Mouse (Mus musculus) neural tube, embryonic 15.5 days (tissue): ENCODE results near the gene Gatad1. TPM values are rescaled to one million over a fixed set of nuclear protein-coding genes. Genes with fewer than 3 reads are reported as not detected.

Experiments used
- ATAC-seq: fragments of 200-750 bp; cut with Nextera tagmentation; 2 replicates; pipeline ENCODE4 v1.8.0; 2017; ENCODE audit warnings: mild to moderate bottlenecking, moderate TSS enrichment, moderate library complexity; ENCODE audit not compliant: low FRiP score
- H3K27ac ChIP-seq: fragments of 300-500 bp; sonication (generic); replicated peaks from 2 replicates; pipeline ENCODE4 v1.5.1; 2015; ENCODE audit warnings: mild to moderate bottlenecking, inconsistent platforms
- H3K27me3 ChIP-seq: fragments of 300-500 bp; sonication (generic); replicated peaks from 2 replicates; pipeline ENCODE4 v1.6.1; 2015; ENCODE audit warnings: inconsistent platforms
- H3K36me3 ChIP-seq: fragments of 300-500 bp; sonication (generic); 2 replicates; pipeline ENCODE4 v1.6.1; 2015; ENCODE audit warnings: inconsistent platforms
- H3K4me1 ChIP-seq: fragments of 300-500 bp; sonication (generic); 2 replicates; pipeline ENCODE4 v1.6.1; 2015; ENCODE audit warnings: inconsistent platforms
- H3K4me2 ChIP-seq: fragments of 300-500 bp; sonication (generic); 2 replicates; pipeline ENCODE4 v1.6.1; 2015; ENCODE audit warnings: inconsistent platforms, mild to moderate bottlenecking, moderate library complexity
- H3K4me3 ChIP-seq: fragments of 300-500 bp; sonication (generic); replicated peaks from 2 replicates; pipeline ENCODE4 v1.5.1; 2015; ENCODE audit warnings: mild to moderate bottlenecking, inconsistent platforms
- H3K9ac ChIP-seq: fragments of 300-500 bp; sonication (generic); replicated peaks from 2 replicates; pipeline ENCODE4 v1.6.1; 2015; ENCODE audit warnings: mild to moderate bottlenecking, inconsistent platforms
- H3K9me3 ChIP-seq: fragments of 300-500 bp; sonication (generic); replicated peaks from 2 replicates; pipeline ENCODE4 v1.6.1; 2016; ENCODE audit warnings: inconsistent platforms
- WGBS: fragments of 180-500 bp; shearing (Covaris S2); methylation state at CpG from one replicate; pipeline ENCODE4 v1.1.7; 2015; ENCODE audit warnings: mixed read lengths; 5-methylcytosine and 5-hydroxymethylcytosine counted together
- microRNA-seq: library from miRNA; unstranded; fragments of <30 nt; microRNA quantifications from one replicate; pipeline ENCODE4, GENCODE M21; 2017
- polyA plus RNA-seq: library from polyadenylated mRNA; unstranded; fragments of >200 nt; fragmentation: Nextera tagmentation; extraction: Ambion mirVana; gene quantifications from 2 replicates; pipeline ENCODE4 v1.2.1, GENCODE M21; 2015

Gene Gatad1
- polyA plus RNA-seq, 1 experiment from 2014 or later, result 61.3 TPM

- Histone ChIP-seq H3K4me1 (peaks cover 30% of the 10 kb centered on the region), H3K9me3 (no peaks in the 10 kb centered on the region), H3K4me3 (peak overlapping the region; percentile 93), H3K9ac (no peak overlapping the region), H3K27me3 (no peaks in the 10 kb centered on the region), H3K4me2 (peak overlapping the region; percentile 87), H3K27ac (no peak overlapping the region), H3K36me3 (0 out of 2 replicates have a peak, but pooled peaks cover 4% of the 10 kb centered on the region)
- ATAC-seq, result no peak
Measured at GRCm38 (mm10) chr5:3597171-3597570, 59.8 kb downstream of the Gatad1 start.

GRCm38 (mm10) chr5:3596399-3596766, 60.6 kb downstream of the Gatad1 start, which contains the start of gene Rbm48:
Rbm48 (minus strand) TSS chr5:3596585.
- Histone ChIP-seq H3K27me3 (no peaks in the 10 kb centered on the region), H3K4me2 (peak within 1 kb of the TSS; percentile 87), H3K9me3 (no peaks in the 10 kb centered on the region), H3K4me1 (peaks cover 30% of the 10 kb centered on the region), H3K4me3 (peak within 1 kb of the TSS; percentile 93), H3K9ac (peak within 1 kb of the TSS; percentile 88), H3K27ac (peak within 1 kb of the TSS; percentile 90), H3K36me3 (peaks cover 12% of the 10 kb centered on the region)
- peak; percentile 88 for ATAC-seq
- under 1% methylated on average over 31 of the region's 31 CpGs for WGBS

- Histone ChIP-seq H3K9me3 (no peaks in the 10 kb centered on the region), H3K36me3 (peaks cover 15% of the 10 kb centered on the region), H3K27me3 (no peaks in the 10 kb centered on the region), H3K4me1 (peaks cover 30% of the 10 kb centered on the region), H3K4me3 (peak within 1 kb of the TSS; percentile 93), H3K27ac (peak within 1 kb of the TSS; percentile 90), H3K9ac (peak within 1 kb of the TSS; percentile 88), H3K4me2 (peak within 1 kb of the TSS; percentile 87)
- WGBS, result under 1% methylated on average over 50 of the region's 50 CpGs
- ATAC-seq, result peak; percentile 98
Measured at GRCm38 (mm10) chr5:3595693-3596398, 61.1 kb downstream of the Gatad1 start, which contains the start of gene Pex1. Pex1 (plus strand) TSS chr5:3596066.

Small RNAs within 50 kb of the gene (microRNA-seq; reads per million reads assigned to microRNA genes)
- gene Gm22926 (not detected), gene Gm26238 (not detected)

Other genes starting within 250 kb of the Gatad1 start
- gene Fam133b, start 113.4 kb downstream of the Gatad1 start, polyA plus RNA-seq, result 21.9 and 23.6 TPM in 2 replicates
- gene 1700109H08Rik, start 85.6 kb downstream of the Gatad1 start, polyA plus RNA-seq, result 2.4 and 2.7 TPM in 2 replicates
- 23.3 and 24.9 TPM in 2 replicates for gene Pex1, start 61.1 kb downstream of the Gatad1 start, polyA plus RNA-seq
- gene Rbm48, start 60.6 kb downstream of the Gatad1 start, polyA plus RNA-seq, result 13.5 and 14.0 TPM in 2 replicates
- gene Tmbim7, start 6.0 kb downstream of the Gatad1 start, polyA plus RNA-seq, result not detected in 2 replicates
- 15.5 and 15.9 TPM in 2 replicates for gene Ankib1, start 145.7 kb upstream of the Gatad1 start, polyA plus RNA-seq
- gene Krit1, start 146.0 kb upstream of the Gatad1 start, polyA plus RNA-seq, result 48.8 and 49.4 TPM in 2 replicates
- 0.05 and 0.11 TPM in 2 replicates for gene Lrrd1, start 188.0 kb upstream of the Gatad1 start, polyA plus RNA-seq
- 5.9 and 8.4 TPM in 2 replicates for gene Mterf1a, start 236.7 kb upstream of the Gatad1 start, polyA plus RNA-seq